Mouse (Mus musculus) embryonic facial prominence, embryonic 11.5 days (tissue): ENCODE results near the gene Myh9. TPM values are rescaled to one million over a fixed set of nuclear protein-coding genes. Genes with fewer than 3 reads are reported as not detected.

Source experiments
- ATAC-seq: fragments of 200-750 bp; cut with Nextera tagmentation; replicated peaks from 2 replicates; pipeline ENCODE4 v1.8.0; 2017; ENCODE audit warnings: low read depth; ENCODE audit not compliant: insufficient number of reproducible peaks, low FRiP score, low TSS enrichment
- DNase-seq: peaks from one replicate; pipeline ENCODE4 v3.0.0-alpha.2; 2015; ENCODE audit warnings: low spot score
- H3K27ac ChIP-seq: fragments of 300-500 bp; sonication (generic); replicated peaks from 2 replicates; pipeline ENCODE4 v1.5.1; 2014; ENCODE audit warnings: mild to moderate bottlenecking, low read depth, low read length, control low read depth
- H3K27me3 ChIP-seq: fragments of 300-500 bp; sonication (generic); 2 replicates; pipeline ENCODE4 v1.6.1; 2014; ENCODE audit warnings: mild to moderate bottlenecking, low read length, moderate library complexity, mixed read lengths; ENCODE audit not compliant: control insufficient read depth, insufficient read depth
- H3K36me3 ChIP-seq: fragments of 300-500 bp; sonication (generic); replicated peaks from 2 replicates; pipeline ENCODE4 v1.6.1; 2014; ENCODE audit warnings: low read depth, mild to moderate bottlenecking, low read length, moderate library complexity, mixed read lengths; ENCODE audit not compliant: control insufficient read depth, insufficient read depth
- H3K4me1 ChIP-seq: fragments of 300-500 bp; sonication (generic); 2 replicates; pipeline ENCODE4 v1.6.1; 2014; ENCODE audit warnings: low read length, mixed read lengths; ENCODE audit not compliant: control insufficient read depth, insufficient read depth
- H3K4me2 ChIP-seq: fragments of 300-500 bp; sonication (generic); 2 replicates; pipeline ENCODE4 v1.6.1; 2014; ENCODE audit warnings: low read depth, mild to moderate bottlenecking, control low read depth, low read length, moderate library complexity
- H3K4me3 ChIP-seq: fragments of 300-500 bp; sonication (generic); 2 replicates; pipeline ENCODE4 v1.5.1; 2014; ENCODE audit warnings: low read depth, low read length, control low read depth
- H3K9ac ChIP-seq: fragments of 300-500 bp; sonication (generic); replicated peaks from 2 replicates; pipeline ENCODE4 v1.6.1; 2014; ENCODE audit warnings: mild to moderate bottlenecking, control low read depth, low read length
- H3K9me3 ChIP-seq: fragments of 300-500 bp; sonication (generic); replicated peaks from 2 replicates; pipeline ENCODE4 v1.6.1; 2016; ENCODE audit warnings: mild to moderate bottlenecking, low read length, inconsistent platforms, mixed read lengths; ENCODE audit not compliant: control insufficient read depth
- WGBS: fragments of 180-500 bp; shearing (Covaris S2); extraction: QIAGEN DNeasy Blood & Tissue Kit; methylation state at CpG from one replicate; pipeline ENCODE4 v1.1.7; 2014; 5-methylcytosine and 5-hydroxymethylcytosine counted together
- polyA plus RNA-seq: library from polyadenylated mRNA; unstranded; fragments of >200 nt; fragmentation: Nextera tagmentation; extraction: Ambion mirVana; gene quantifications from 2 replicates; pipeline ENCODE4 v1.2.1, GENCODE M21; 2014

Myh9 gene
- polyA plus RNA-seq, 1 experiment from 2014 or later = 23.4 TPM

GRCm38 (mm10) chr15:77832458-77832904, 9.5 kb downstream of the Myh9 start:
- no peaks in the 10 kb centered on the region for H3K9me3 ChIP-seq
- 87% methylated on average over 7 of the region's 7 CpGs for WGBS
- no peaks in the 10 kb centered on the region for H3K27me3 ChIP-seq
- no peaks in the 10 kb centered on the region for H3K36me3 ChIP-seq
- H3K9ac ChIP-seq = no peak overlapping the region
- H3K4me2 ChIP-seq = no peak overlapping the region
- ATAC-seq (no peak), DNase-seq (no peak)
- no peak overlapping the region for H3K27ac ChIP-seq
- no peak overlapping the region for H3K4me3 ChIP-seq
- peaks cover 5% of the 10 kb centered on the region for H3K4me1 ChIP-seq

- Histone ChIP-seq H3K4me2 (no peak overlapping the region), H3K9me3 (no peaks in the 10 kb centered on the region), H3K27me3 (no peaks in the 10 kb centered on the region), H3K4me1 (peaks cover 8% of the 10 kb centered on the region), H3K36me3 (no peaks in the 10 kb centered on the region), H3K9ac (no peak overlapping the region), H3K4me3 (no peak overlapping the region), H3K27ac (no peak overlapping the region)
- ATAC-seq (no peak), DNase-seq (no peak)
- WGBS = 90% methylated on average over 8 of the region's 8 CpGs
Observed at GRCm38 (mm10) chr15:77831754-77832457, 10.1 kb downstream of the Myh9 start.

- ATAC-seq = no peak
- H3K9ac ChIP-seq = no peak overlapping the region
- WGBS = 89% methylated on average over 2 of the region's 2 CpGs
- no peaks in the 10 kb centered on the region for H3K27me3 ChIP-seq
- peaks cover 9% of the 10 kb centered on the region for H3K4me1 ChIP-seq
- no peaks in the 10 kb centered on the region for H3K36me3 ChIP-seq
- no peak overlapping the region for H3K4me3 ChIP-seq
- H3K27ac ChIP-seq = no peak overlapping the region
- no peak overlapping the region for H3K4me2 ChIP-seq
- no peaks in the 10 kb centered on the region for H3K9me3 ChIP-seq
- DNase-seq = no peak
Observed at GRCm38 (mm10) chr15:77831138-77831579, 10.8 kb downstream of the Myh9 start.

GRCm38 (mm10) chr15:77830481-77831137, 11.4 kb downstream of the Myh9 start:
- H3K36me3 ChIP-seq = no peaks in the 10 kb centered on the region
- no peak overlapping the region for H3K27ac ChIP-seq
- no peak for ATAC-seq
- no peak for DNase-seq
- no peak overlapping the region for H3K4me3 ChIP-seq
- H3K9me3 ChIP-seq = no peaks in the 10 kb centered on the region
- no peak overlapping the region for H3K4me2 ChIP-seq
- no peaks in the 10 kb centered on the region for H3K27me3 ChIP-seq
- H3K4me1 ChIP-seq = peaks cover 9% of the 10 kb centered on the region
- H3K9ac ChIP-seq = no peak overlapping the region
- 87% methylated on average over 5 of the region's 5 CpGs for WGBS

GRCm38 (mm10) chr15:77829542-77829941, 12.4 kb downstream of the Myh9 start:
- Histone ChIP-seq H3K36me3 (no peaks in the 10 kb centered on the region), H3K4me2 (no peak overlapping the region), H3K4me3 (no peak overlapping the region), H3K27me3 (no peaks in the 10 kb centered on the region), H3K27ac (no peak overlapping the region), H3K9ac (no peak overlapping the region), H3K4me1 (peaks cover 9% of the 10 kb centered on the region), H3K9me3 (no peaks in the 10 kb centered on the region)
- DNase-seq = no peak
- ATAC-seq = no peak
- WGBS = 74% methylated on average over 2 of the region's 2 CpGs

GRCm38 (mm10) chr15:77828910-77829309, 13.1 kb downstream of the Myh9 start:
- no peaks in the 10 kb centered on the region for H3K27me3 ChIP-seq
- H3K9ac ChIP-seq = no peak overlapping the region
- DNase-seq (no peak), ATAC-seq (no peak)
- no peaks in the 10 kb centered on the region for H3K36me3 ChIP-seq
- H3K4me2 ChIP-seq = no peak overlapping the region
- H3K4me3 ChIP-seq = no peak overlapping the region
- H3K9me3 ChIP-seq = no peaks in the 10 kb centered on the region
- H3K4me1 ChIP-seq = peaks cover 9% of the 10 kb centered on the region
- 94% methylated on average over 6 of the region's 6 CpGs for WGBS
- H3K27ac ChIP-seq = no peak overlapping the region

- no peak overlapping the region for H3K4me3 ChIP-seq
- H3K4me1 ChIP-seq = peaks cover 9% of the 10 kb centered on the region
- H3K27ac ChIP-seq = peak overlapping the region; percentile 72
Observed at GRCm38 (mm10) chr15:77828242-77828641, 13.7 kb downstream of the Myh9 start.

GRCm38 (mm10) chr15:77827794-77828193, 14.2 kb downstream of the Myh9 start:
- Histone ChIP-seq H3K9me3 (no peaks in the 10 kb centered on the region), H3K27ac (peak overlapping the region; percentile 72), H3K36me3 (no peaks in the 10 kb centered on the region), H3K9ac (peak overlapping the region; percentile 34; the same call in 1 of the 2 replicates), H3K4me3 (no peak overlapping the region), H3K27me3 (no peaks in the 10 kb centered on the region), H3K4me2 (no peak overlapping the region), H3K4me1 (peaks cover 9% of the 10 kb centered on the region)
- no peak for ATAC-seq
- 22% methylated on average over 6 of the region's 6 CpGs for WGBS
- DNase-seq = no peak

More at GRCm38 (mm10) chr15:77828242-77828641, 13.7 kb downstream of the Myh9 start:
- no peaks in the 10 kb centered on the region for H3K27me3 ChIP-seq
- no peak overlapping the region for H3K4me2 ChIP-seq
- no peak overlapping the region for H3K9ac ChIP-seq
- H3K36me3 ChIP-seq = no peaks in the 10 kb centered on the region
- ATAC-seq (no peak), DNase-seq (no peak)
- no peaks in the 10 kb centered on the region for H3K9me3 ChIP-seq
- WGBS = 87% methylated on average over 12 of the region's 12 CpGs
